Mouse (Mus musculus) forebrain, embryonic 16.5 days (tissue): ENCODE data around the gene Erich6. TPM values are rescaled to one million over a fixed set of nuclear protein-coding genes. Genes with fewer than 3 reads are reported as not detected.
A peak's percentile ranks its signal among the peaks of the same experiment; 100 is the strongest.
"Not testable (repeated sequence)": the region's sequence is repeated elsewhere in the genome, so short reads cannot be mapped to it uniquely, and the experiment has no call there.

ENCODE experiments used
- ATAC-seq: fragments of 200-750 bp; cut with Nextera tagmentation; 2 replicates; pipeline ENCODE4 v1.8.0; 2017; ENCODE audit warnings: mild to moderate bottlenecking, moderate library complexity
- H3K27ac ChIP-seq: fragments of 300-500 bp; sonication (generic); 2 replicates; pipeline ENCODE4 v1.5.1; 2014; ENCODE audit warnings: low read length, control low read depth
- H3K27me3 ChIP-seq: fragments of 300-500 bp; sonication (generic); replicated peaks from 2 replicates; pipeline ENCODE4 v1.6.1; 2014; ENCODE audit warnings: low read length; ENCODE audit not compliant: control insufficient read depth, insufficient read depth
- H3K36me3 ChIP-seq: fragments of 300-500 bp; sonication (generic); 2 replicates; pipeline ENCODE4 v1.6.1; 2014; ENCODE audit not compliant: control insufficient read depth, insufficient read depth
- H3K4me1 ChIP-seq: fragments of 300-500 bp; sonication (generic); replicated peaks from 2 replicates; pipeline ENCODE4 v1.6.1; 2014; ENCODE audit warnings: low read length; ENCODE audit not compliant: control insufficient read depth, insufficient read depth
- H3K4me2 ChIP-seq: fragments of 300-500 bp; sonication (generic); 2 replicates; pipeline ENCODE4 v1.6.1; 2014; ENCODE audit warnings: mild to moderate bottlenecking, low read length, control low read depth
- H3K4me3 ChIP-seq: fragments of 300-500 bp; sonication (generic); replicated peaks from 2 replicates; pipeline ENCODE4 v1.5.1; 2014; ENCODE audit warnings: mild to moderate bottlenecking, low read length, control low read depth
- H3K9ac ChIP-seq: fragments of 300-500 bp; sonication (generic); replicated peaks from 2 replicates; pipeline ENCODE4 v1.6.1; 2014; ENCODE audit warnings: low read depth, low read length, control low read depth
- H3K9me3 ChIP-seq: fragments of 300-500 bp; sonication (generic); 2 replicates; pipeline ENCODE4 v1.6.1; 2016; ENCODE audit warnings: low read length; ENCODE audit not compliant: control insufficient read depth
- WGBS: fragments of 180-500 bp; shearing (Covaris S2); extraction: QIAGEN DNeasy Blood & Tissue Kit; methylation state at CpG from one replicate; pipeline ENCODE4 v1.1.7; 2014; 5-methylcytosine and 5-hydroxymethylcytosine counted together
- polyA plus RNA-seq: library from polyadenylated mRNA; unstranded; fragments of >200 nt; fragmentation: Nextera tagmentation; extraction: Ambion mirVana; gene quantifications from 2 replicates; pipeline ENCODE4 v1.2.1, GENCODE M21; 2015

Erich6 gene
- polyA plus RNA-seq, 1 experiment from 2014 or later: not detected

GRCm38 (mm10) chr3:58593623-58594022, 43.4 kb downstream of the Erich6 start:
- Histone ChIP-seq H3K27me3 (no peaks in the 10 kb centered on the region), H3K4me3 (no peak overlapping the region), H3K27ac (no peak overlapping the region), H3K4me2 (no peak overlapping the region), H3K4me1 (no peaks in the 10 kb centered on the region), H3K9me3 (no peaks in the 10 kb centered on the region), H3K9ac (no peak overlapping the region), H3K36me3 (peaks cover 6% of the 10 kb centered on the region)
- ATAC-seq: no peak
- WGBS: 43% methylated on average over 5 of the region's 5 CpGs

GRCm38 (mm10) chr3:58592666-58593065, 44.3 kb downstream of the Erich6 start:
- not testable (repeated sequence) for H3K9ac ChIP-seq, H3K9me3 ChIP-seq, H3K4me3 ChIP-seq, H3K4me2 ChIP-seq, ATAC-seq, H3K27me3 ChIP-seq, H3K4me1 ChIP-seq, H3K36me3 ChIP-seq, H3K27ac ChIP-seq
- WGBS: 88% methylated on average over 7 of the region's 7 CpGs

GRCm38 (mm10) chr3:58590544-58590943, 46.5 kb downstream of the Erich6 start:
- not testable (repeated sequence) for H3K4me1 ChIP-seq, H3K4me3 ChIP-seq, H3K27ac ChIP-seq, H3K9me3 ChIP-seq, H3K4me2 ChIP-seq, H3K27me3 ChIP-seq, ATAC-seq, H3K9ac ChIP-seq
- 87% methylated on average over 4 of the region's 4 CpGs for WGBS
- peaks cover 13% of the 10 kb centered on the region for H3K36me3 ChIP-seq

GRCm38 (mm10) chr3:58582788-58583426, 54.1 kb downstream of the Erich6 start:
- peaks cover 8% of the 10 kb centered on the region for H3K36me3 ChIP-seq
- H3K27ac ChIP-seq: no peak overlapping the region
- no peak for ATAC-seq
- no peak overlapping the region for H3K9ac ChIP-seq
- H3K9me3 ChIP-seq: no peaks in the 10 kb centered on the region
- H3K27me3 ChIP-seq: no peaks in the 10 kb centered on the region
- H3K4me1 ChIP-seq: peaks cover 7% of the 10 kb centered on the region
- WGBS: 93% methylated on average over 5 of the region's 5 CpGs
- no peak overlapping the region for H3K4me3 ChIP-seq
- H3K4me2 ChIP-seq: no peak overlapping the region

- Histone ChIP-seq H3K9ac (no peak overlapping the region), H3K4me3 (no peak overlapping the region), H3K27me3 (no peaks in the 10 kb centered on the region), H3K4me1 (peaks cover 8% of the 10 kb centered on the region), H3K9me3 (no peaks in the 10 kb centered on the region), H3K4me2 (no peak overlapping the region), H3K27ac (no peak overlapping the region), H3K36me3 (peaks cover 5% of the 10 kb centered on the region; the same call in 1 of the 2 replicates)
- 91% methylated on average over 5 of the region's 5 CpGs for WGBS
- no peak for ATAC-seq
Measured at GRCm38 (mm10) chr3:58582297-58582696, 54.7 kb downstream of the Erich6 start.

- H3K27me3 ChIP-seq: no peaks in the 10 kb centered on the region
- H3K4me3 ChIP-seq: no peak overlapping the region
- H3K9ac ChIP-seq: no peak overlapping the region
- H3K4me1 ChIP-seq: peaks cover 8% of the 10 kb centered on the region
- 94% methylated on average over 4 of the region's 4 CpGs for WGBS
- H3K36me3 ChIP-seq: peaks cover 4% of the 10 kb centered on the region; the same call in 1 of the 2 replicates
- no peaks in the 10 kb centered on the region for H3K9me3 ChIP-seq
- no peak overlapping the region for H3K4me2 ChIP-seq
- no peak overlapping the region for H3K27ac ChIP-seq
- no peak for ATAC-seq
Measured at GRCm38 (mm10) chr3:58581530-58581929, 55.5 kb downstream of the Erich6 start.

GRCm38 (mm10) chr3:58577506-58578050, 59.4 kb downstream of the Erich6 start:
- peak overlapping the region; percentile 88 for H3K4me3 ChIP-seq
- peak overlapping the region; percentile 99 for H3K9ac ChIP-seq
- no peaks in the 10 kb centered on the region for H3K9me3 ChIP-seq
- H3K4me2 ChIP-seq: peak overlapping the region; percentile 63
- H3K27ac ChIP-seq: no peak overlapping the region; the same call in 1 of the 2 replicates
- H3K27me3 ChIP-seq: no peaks in the 10 kb centered on the region
- no peak for ATAC-seq
- H3K4me1 ChIP-seq: peaks cover 10% of the 10 kb centered on the region
- no peaks in the 10 kb centered on the region for H3K36me3 ChIP-seq
- WGBS: 13% methylated on average over 8 of the region's 8 CpGs

GRCm38 (mm10) chr3:58577067-58577503, 59.9 kb downstream of the Erich6 start:
- Histone ChIP-seq H3K27ac (peak overlapping the region; percentile 100), H3K9ac (peak overlapping the region; percentile 99), H3K27me3 (no peaks in the 10 kb centered on the region), H3K4me2 (peak overlapping the region; percentile 63), H3K36me3 (no peaks in the 10 kb centered on the region), H3K9me3 (no peaks in the 10 kb centered on the region), H3K4me1 (peaks cover 10% of the 10 kb centered on the region), H3K4me3 (peak overlapping the region; percentile 88)
- under 1% methylated on average over 36 of the region's 36 CpGs for WGBS
- ATAC-seq: peak; percentile 80

- Histone ChIP-seq H3K4me2 (peak within 1 kb of the TSS; percentile 63), H3K4me1 (peaks cover 10% of the 10 kb centered on the region), H3K27me3 (no peaks in the 10 kb centered on the region), H3K9me3 (no peaks in the 10 kb centered on the region), H3K9ac (peak within 1 kb of the TSS; percentile 99), H3K36me3 (no peaks in the 10 kb centered on the region), H3K4me3 (peak within 1 kb of the TSS; percentile 88), H3K27ac (peak within 1 kb of the TSS; percentile 100)
- peak; percentile 94 for ATAC-seq
- under 1% methylated on average over 59 of the region's 59 CpGs for WGBS
Measured at GRCm38 (mm10) chr3:58576137-58577066, 60.6 kb downstream of the Erich6 start, which contains the start of gene Selenot. Selenot (plus strand) TSS chr3:58576636.
